Mouse (Mus musculus) kidney, adult 2 months (tissue): ENCODE results near the gene Fras1.

Experiments used
- CTCF ChIP-seq: fragments of 200-500 bp; conservative IDR thresholded peaks from 2 replicates; pipeline ENCODE4 v1.5.1; 2011; ENCODE audit warnings: low read depth, mild to moderate bottlenecking, control low read depth, low read length, moderate library complexity, mixed read lengths; ENCODE audit not compliant: insufficient read depth, insufficient read length
- POLR2A ChIP-seq: fragments of 200-500 bp; IDR thresholded peaks from one replicate; pipeline ENCODE4 v1.6.1; 2011; ENCODE audit warnings: low read depth, low read length, control low read depth

- TF ChIP-seq CTCF (no peak), POLR2A (no peak)
These were observed 55.9 kb downstream of the Fras1 start for GRCm38 (mm10) chr5:96429532-96430141.
